Mouse (Mus musculus) effector memory CD4-positive, alpha-beta T cell, adult 5 months (primary cell): ENCODE data around the gene Dnaic2. TPM values are rescaled to one million over a fixed set of nuclear protein-coding genes. Genes with fewer than 3 reads are reported as not detected.

Experiments used
- polyA plus RNA-seq: library from polyadenylated mRNA; unstranded; fragments of 100-300 nt; shearing (Covaris generic); gene quantifications from one replicate; pipeline ENCODE4 v1.2.1, GENCODE M21; 2017

The Dnaic2 gene
- not detected for polyA plus RNA-seq

DNA sequence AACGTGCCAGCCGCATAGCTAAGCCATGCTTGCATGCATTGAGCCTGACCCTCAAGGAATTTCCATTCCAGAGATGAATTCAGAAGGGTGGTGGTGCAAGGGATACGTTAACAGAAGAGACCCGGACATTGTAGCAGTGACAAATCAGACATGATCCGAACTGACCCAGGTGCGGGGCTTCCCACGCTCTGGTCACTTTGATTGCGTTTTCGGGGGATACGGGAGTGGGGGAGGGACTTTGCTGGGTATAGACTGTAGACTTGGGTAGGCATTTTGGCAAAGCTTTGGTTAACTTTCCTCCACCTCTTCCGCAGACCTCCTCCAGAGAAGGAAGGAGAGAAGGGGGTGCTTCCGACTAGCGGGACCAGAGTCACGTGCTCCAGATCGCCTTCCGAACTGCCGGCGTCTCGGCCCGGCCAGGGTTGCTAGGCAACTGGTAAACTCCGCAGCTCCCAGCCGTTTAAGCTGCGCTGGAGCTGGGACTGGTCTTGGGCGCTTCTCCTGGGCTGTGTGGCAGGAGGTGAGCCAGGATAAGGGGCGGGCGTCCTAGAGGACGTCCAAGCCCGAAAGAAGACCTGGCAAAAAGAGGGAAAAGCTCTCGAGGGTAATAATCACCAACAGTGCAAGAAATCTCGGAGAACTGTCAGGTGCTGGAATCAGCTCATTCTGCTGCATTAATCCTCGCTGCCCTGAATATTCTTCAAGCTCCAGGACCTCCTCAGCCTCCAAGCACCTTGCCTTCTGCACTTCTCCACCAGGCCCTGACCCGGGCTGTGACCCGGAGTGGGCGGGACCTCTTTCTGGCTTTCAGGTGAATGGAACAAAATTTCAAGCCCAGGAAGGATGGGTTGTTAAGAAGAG lies at the start of gene Dnaic2:
Gene Dnaic2 (plus strand): TSS at position 444 of the 861 bp plus-strand sequence.

DNA sequence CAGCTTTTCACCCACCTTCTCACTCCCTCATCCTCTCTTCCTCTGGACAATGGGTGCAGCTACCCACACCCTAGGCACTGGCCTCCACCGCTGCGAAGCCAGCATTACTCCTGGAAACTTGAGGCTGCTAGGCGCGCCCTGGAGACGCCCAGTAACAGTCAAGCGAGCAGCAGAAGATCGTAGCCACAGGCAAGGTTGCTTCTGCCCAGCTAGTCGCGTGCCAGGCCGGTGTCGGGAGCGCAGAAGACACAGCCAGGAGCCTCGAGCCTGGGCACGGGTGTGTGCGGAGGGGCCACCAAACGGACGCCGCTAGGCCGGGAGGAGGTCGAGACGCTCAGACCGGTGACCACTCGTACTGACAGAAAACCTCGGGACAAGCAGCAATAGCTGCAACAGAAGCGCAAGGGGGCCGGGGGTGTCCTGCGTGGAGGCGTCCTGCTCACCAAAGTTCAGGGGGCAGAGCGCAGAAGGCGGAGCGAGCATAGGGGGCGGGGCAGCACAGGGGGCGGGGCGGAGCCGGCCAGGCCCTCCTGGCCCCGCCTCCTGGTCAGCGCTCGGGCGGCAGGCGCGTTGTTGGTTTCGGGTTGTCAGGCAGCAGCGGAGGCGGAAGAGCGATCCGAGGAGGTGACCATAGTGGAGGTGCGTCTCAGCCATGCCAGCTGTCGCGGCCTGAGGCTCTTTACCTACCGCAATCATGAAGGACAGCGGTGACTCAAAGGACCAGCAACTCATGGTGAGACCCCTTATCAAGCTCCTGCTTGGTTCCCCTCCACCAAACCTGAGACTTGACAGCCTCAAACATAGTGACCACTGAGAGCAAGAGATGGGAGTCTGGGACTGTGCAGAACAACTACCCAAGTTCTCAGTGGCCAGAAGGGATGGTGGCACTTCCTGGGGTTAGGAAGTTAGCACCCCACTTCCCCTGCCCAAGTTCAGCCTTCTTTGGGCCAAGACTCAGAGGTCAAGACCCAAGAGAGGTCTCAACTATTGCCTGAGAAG lies 37.9 kb downstream of the Dnaic2 start, which contains the start of gene Kif19a:
Gene Kif19a (plus strand): TSS at position 569 of the 999 bp plus-strand sequence.

DNA sequence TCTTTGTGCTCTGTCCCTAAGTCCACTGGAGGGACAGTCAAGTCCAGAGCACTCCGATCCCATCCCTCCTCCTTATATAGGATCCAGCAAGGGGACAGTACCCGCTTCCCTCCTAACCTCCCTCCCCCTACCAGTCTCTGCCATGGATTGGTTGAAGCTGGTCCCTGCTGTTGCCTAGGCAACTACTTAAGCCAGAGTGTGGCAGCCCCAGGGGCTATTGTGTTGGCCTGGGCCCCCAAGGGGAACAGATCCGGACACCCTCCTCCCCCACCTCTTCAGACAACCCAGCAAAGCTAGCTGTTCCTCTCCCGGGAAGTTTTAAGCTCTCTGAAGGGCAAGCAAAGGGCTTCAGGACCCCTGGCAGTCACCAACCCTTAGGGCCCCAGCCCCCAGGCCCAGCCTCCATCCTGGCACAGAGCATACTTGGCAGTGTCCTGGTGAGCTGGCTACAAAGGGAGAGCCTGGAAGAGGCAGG lies 68.7 kb downstream of the Dnaic2 start, which contains the start of gene Btbd17:
Gene Btbd17 (minus strand): TSS at position 98 of the 475 bp plus-strand sequence.

DNA sequence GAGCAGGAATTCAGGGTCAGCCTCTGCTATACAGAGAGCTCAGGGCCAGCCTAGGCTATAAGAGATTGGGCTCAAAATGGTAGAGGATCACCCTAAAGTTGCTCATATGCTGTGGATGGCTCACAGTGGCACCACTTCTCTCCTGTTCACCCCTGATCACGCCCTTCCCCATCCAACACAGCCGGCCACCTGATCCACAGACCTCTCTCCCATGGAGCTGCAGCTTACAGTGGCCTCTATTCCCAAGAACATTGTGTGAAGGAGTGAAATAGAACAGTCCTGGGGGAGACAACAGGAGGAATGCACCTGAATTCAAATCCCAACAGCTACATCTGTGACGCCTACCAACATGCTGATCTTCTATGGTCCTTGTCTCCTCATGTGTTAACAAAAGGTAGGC lies 71.4 kb downstream of the Dnaic2 start, which contains the start of gene Gpr142:
Gene Gpr142 (plus strand): TSS at position 301 of the 400 bp plus-strand sequence.

Other genes starting within 250 kb of the Dnaic2 start
- gene Rpl38, start 58.9 kb upstream of the Dnaic2 start, polyA plus RNA-seq = 516 TPM
- gene Ttyh2, start 52.0 kb upstream of the Dnaic2 start, polyA plus RNA-seq = 1.3 TPM
- gene Kif19a, start 38.0 kb downstream of the Dnaic2 start, polyA plus RNA-seq = not detected
- 0.42 TPM for gene Btbd17, start 68.5 kb downstream of the Dnaic2 start, polyA plus RNA-seq
- not detected for gene Gpr142, start 71.5 kb downstream of the Dnaic2 start, polyA plus RNA-seq
- gene Gprc5c, start 123.7 kb downstream of the Dnaic2 start, polyA plus RNA-seq = not detected
- gene Cd300a, start 162.6 kb downstream of the Dnaic2 start, polyA plus RNA-seq = 0.07 TPM
- gene Cd300lb, start 207.0 kb downstream of the Dnaic2 start, polyA plus RNA-seq = not detected
- gene Cd300c, start 241.7 kb downstream of the Dnaic2 start, polyA plus RNA-seq = not detected